Mouse (Mus musculus): ENCODE measurements around the gene Pik3r6.

GRCm38 (mm10) chr11:68467962-68468612 is 34.7 kb upstream of the Pik3r6 start:
- TF ChIP-seq CTCF (IDR thresholded peaks at IDR 0.05; ENCODE audit: extremely low read depth, insufficient read depth, low read length) = no peak
- no peak for TF ChIP-seq POLR2A (IDR thresholded peaks at IDR 0.05; ENCODE audit: extremely low read depth, insufficient read depth, low read length)

All from cortical plate, adult 2 months (tissue).